Mouse (Mus musculus): Measurements from ENCODE around the gene Gm13078. TPM values are rescaled to one million over a fixed set of nuclear protein-coding genes. Genes with fewer than 3 reads are reported as not detected.

The Gm13078 gene
- polyA plus RNA-seq (2014; fragmentation: Illumina TruSeq; extraction: RNeasy Lipid Tissue Mini Kit (QIAGEN cat#74804); ENCODE audit: low replicate concordance), result not detected

DNA sequence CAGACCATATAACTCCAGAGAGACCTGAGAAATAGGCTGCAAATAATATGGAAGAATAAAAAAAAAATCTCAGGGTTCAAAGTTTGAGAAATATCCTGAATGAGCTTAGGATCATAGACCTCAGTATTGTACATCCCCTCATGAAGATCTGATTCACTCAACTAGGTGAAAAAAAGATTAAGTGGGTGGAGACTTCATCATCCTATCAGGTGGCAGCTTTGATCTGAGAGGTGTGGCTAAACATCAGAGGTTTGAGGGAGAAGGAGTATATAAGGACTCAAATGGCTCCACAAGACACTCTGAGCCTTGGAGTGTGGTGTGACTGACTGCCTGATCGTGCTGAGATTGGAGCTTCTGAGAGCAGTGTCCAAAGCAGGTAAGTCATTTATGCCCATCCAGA, at the start of gene Gm13078:
TSS of gene Gm13078 (plus strand) at position 301 of the 400 bp plus-strand sequence.

GRCm38 (mm10) chr4:143702611-143703010, 16.6 kb upstream of the Gm13078 start, which contains the start of gene Gm13089:
Gene Gm13089, minus strand, starts transcription at chr4:143702711.

Other genes starting within 250 kb of the Gm13078 start
- not detected for gene Gm13043, start 208.1 kb upstream of the Gm13078 start, polyA plus RNA-seq (2014; fragmentation: Illumina TruSeq; extraction: RNeasy Lipid Tissue Mini Kit (QIAGEN cat#74804); ENCODE audit: low replicate concordance)
- not detected for gene Gm13040, start 183.5 kb upstream of the Gm13078 start, polyA plus RNA-seq (2014; fragmentation: Illumina TruSeq; extraction: RNeasy Lipid Tissue Mini Kit (QIAGEN cat#74804); ENCODE audit: low replicate concordance)
- gene BC080695, start 167.8 kb upstream of the Gm13078 start, polyA plus RNA-seq (2014; fragmentation: Illumina TruSeq; extraction: RNeasy Lipid Tissue Mini Kit (QIAGEN cat#74804); ENCODE audit: low replicate concordance), result not detected
- not detected for gene Gm13057, start 167.7 kb upstream of the Gm13078 start, polyA plus RNA-seq (2014; fragmentation: Illumina TruSeq; extraction: RNeasy Lipid Tissue Mini Kit (QIAGEN cat#74804); ENCODE audit: low replicate concordance)
- not detected for gene Gm13083, start 104.5 kb upstream of the Gm13078 start, polyA plus RNA-seq (2014; fragmentation: Illumina TruSeq; extraction: RNeasy Lipid Tissue Mini Kit (QIAGEN cat#74804); ENCODE audit: low replicate concordance)
- gene Gm13088, start 62.2 kb upstream of the Gm13078 start, polyA plus RNA-seq (2014; fragmentation: Illumina TruSeq; extraction: RNeasy Lipid Tissue Mini Kit (QIAGEN cat#74804); ENCODE audit: low replicate concordance), result not detected
- not detected for gene Gm13089, start 16.7 kb upstream of the Gm13078 start, polyA plus RNA-seq (2014; fragmentation: Illumina TruSeq; extraction: RNeasy Lipid Tissue Mini Kit (QIAGEN cat#74804); ENCODE audit: low replicate concordance)
- gene Gm13023, start 69.9 kb downstream of the Gm13078 start, polyA plus RNA-seq (2014; fragmentation: Illumina TruSeq; extraction: RNeasy Lipid Tissue Mini Kit (QIAGEN cat#74804); ENCODE audit: low replicate concordance), result not detected
- not detected for gene Gm13084, start 96.6 kb downstream of the Gm13078 start, polyA plus RNA-seq (2014; fragmentation: Illumina TruSeq; extraction: RNeasy Lipid Tissue Mini Kit (QIAGEN cat#74804); ENCODE audit: low replicate concordance)
- not detected for gene Gm13103, start 127.0 kb downstream of the Gm13078 start, polyA plus RNA-seq (2014; fragmentation: Illumina TruSeq; extraction: RNeasy Lipid Tissue Mini Kit (QIAGEN cat#74804); ENCODE audit: low replicate concordance)
- gene Pramef6, start 180.9 kb downstream of the Gm13078 start, polyA plus RNA-seq (2014; fragmentation: Illumina TruSeq; extraction: RNeasy Lipid Tissue Mini Kit (QIAGEN cat#74804); ENCODE audit: low replicate concordance), result not detected
- not detected for gene Pramef25, start 231.6 kb downstream of the Gm13078 start, polyA plus RNA-seq (2014; fragmentation: Illumina TruSeq; extraction: RNeasy Lipid Tissue Mini Kit (QIAGEN cat#74804); ENCODE audit: low replicate concordance)
- not detected for gene Gm13101, start 247.5 kb downstream of the Gm13078 start, polyA plus RNA-seq (2014; fragmentation: Illumina TruSeq; extraction: RNeasy Lipid Tissue Mini Kit (QIAGEN cat#74804); ENCODE audit: low replicate concordance)